Mouse (Mus musculus) spleen, adult 2 months (tissue): ENCODE data around the gene Pfkfb4. TPM values are rescaled to one million over a fixed set of nuclear protein-coding genes. Genes with fewer than 3 reads are reported as not detected.

Experiments used
- DNase-seq, 2 experiments: peaks; one replicate each; pipeline versions ENCODE4 v3.0.0 to v3.0.0-alpha.2; 2012 to 2021; ENCODE audit warnings: low spot score in 2 of 2, low read depth in 1 of 2
- H3K27ac ChIP-seq: fragments of 200-500 bp; 2 replicates; pipeline ENCODE4 v1.5.1; 2012; ENCODE audit warnings: low read length, inconsistent platforms; ENCODE audit not compliant: insufficient read depth
- H3K27me3 ChIP-seq: fragments of 200-500 bp; 2 replicates; pipeline ENCODE4 v1.6.1; 2012; ENCODE audit warnings: mild to moderate bottlenecking, moderate library complexity, low read length, inconsistent platforms; ENCODE audit not compliant: control insufficient read depth, insufficient read depth
- H3K36me3 ChIP-seq: fragments of 200-500 bp; 2 replicates; pipeline ENCODE4 v1.6.1; 2012; ENCODE audit warnings: mild to moderate bottlenecking, low read length, inconsistent platforms; ENCODE audit not compliant: control insufficient read depth, insufficient read depth
- H3K4me1 ChIP-seq: fragments of 200-500 bp; 2 replicates; pipeline ENCODE4 v1.6.1; 2011; ENCODE audit warnings: inconsistent platforms; ENCODE audit not compliant: control insufficient read depth, insufficient read depth, insufficient read length
- H3K4me3 ChIP-seq: fragments of 200-500 bp; 2 replicates; pipeline ENCODE4 v1.5.1; 2011; ENCODE audit warnings: mild to moderate bottlenecking, inconsistent platforms; ENCODE audit not compliant: insufficient read depth, insufficient read length; ENCODE audit errors: extremely low read depth
- CTCF ChIP-seq: fragments of 200-500 bp; IDR thresholded peaks from 2 replicates; pipeline ENCODE4 v1.5.1; 2011; ENCODE audit warnings: mild to moderate bottlenecking, inconsistent platforms; ENCODE audit not compliant: insufficient read depth, insufficient read length, insufficient replicate concordance; ENCODE audit errors: extremely low read depth
- POLR2A ChIP-seq: fragments of 200-500 bp; IDR thresholded peaks from 2 replicates; pipeline ENCODE4 v1.6.1; 2011; ENCODE audit warnings: low read depth, low read length, inconsistent platforms
- WGBS: fragments of 180-500 bp; shearing (Covaris S2); methylation state at CpG from one replicate; pipeline ENCODE4 v1.1.7; 2018; 5-methylcytosine and 5-hydroxymethylcytosine counted together
- polyA plus RNA-seq: library from polyadenylated mRNA; depleted of rRNA; stranded (reverse); fragments of >200 nt; gene quantifications from 2 replicates; pipeline ENCODE4 v1.2.3, GENCODE M21; 2012

Pfkfb4 gene
- polyA plus RNA-seq, 1 experiment: 22.6 TPM

- TF ChIP-seq CTCF (no peak), POLR2A (no peak)
- H3K4me3 ChIP-seq: no peak overlapping the region
- H3K36me3 ChIP-seq: no peaks in the 10 kb centered on the region; the same call in 1 of the 2 replicates
- H3K4me1 ChIP-seq: peaks cover 6% of the 10 kb centered on the region
- no peaks in the 10 kb centered on the region for H3K27me3 ChIP-seq
- WGBS: 37% methylated on average over 11 of the region's 11 CpGs
- H3K27ac ChIP-seq: no peak overlapping the region
- no peak for DNase-seq
These were observed 25.5 kb downstream of the Pfkfb4 start for GRCm38 (mm10) chr9:109016973-109017604.

- Histone ChIP-seq H3K27ac (peak overlapping the region; percentile 92), H3K4me3 (no peak overlapping the region), H3K4me1 (peaks cover 22% of the 10 kb centered on the region), H3K36me3 (no peaks in the 10 kb centered on the region; the same call in 1 of the 2 replicates), H3K27me3 (no peaks in the 10 kb centered on the region)
- DNase-seq: peak; percentile 46 to 51
- WGBS: 20% methylated on average over 4 of the region's 4 CpGs
- no peak for TF ChIP-seq CTCF
- no peak for TF ChIP-seq POLR2A
These were observed 29.9 kb downstream of the Pfkfb4 start for GRCm38 (mm10) chr9:109021428-109021827.

- Histone ChIP-seq H3K36me3 (no peaks in the 10 kb centered on the region; the same call in 1 of the 2 replicates), H3K4me1 (peaks cover 22% of the 10 kb centered on the region), H3K4me3 (no peak overlapping the region), H3K27me3 (no peaks in the 10 kb centered on the region), H3K27ac (peak overlapping the region; percentile 71)
- 56% methylated on average over 17 of the region's 17 CpGs for whole genome bisulfite sequencing
- TF ChIP-seq CTCF (no peak), POLR2A (no peak)
- DNase-seq: no peak
These were observed 31.5 kb downstream of the Pfkfb4 start for GRCm38 (mm10) chr9:109022866-109023685.

- 80% methylated on average over 8 of the region's 8 CpGs for WGBS
- no peak for TF ChIP-seq POLR2A
- TF ChIP-seq CTCF: no peak
- Histone ChIP-seq H3K36me3 (0 out of 2 replicates have a peak, but pooled peaks cover 2% of the 10 kb centered on the region), H3K27me3 (no peaks in the 10 kb centered on the region), H3K4me1 (peaks cover 15% of the 10 kb centered on the region; the same call in 1 of the 2 replicates), H3K4me3 (no peak overlapping the region), H3K27ac (no peak overlapping the region)
- DNase-seq: no peak
These were observed 35.9 kb downstream of the Pfkfb4 start for GRCm38 (mm10) chr9:109027521-109027920.

- no peak overlapping the region for H3K4me3 ChIP-seq
- H3K36me3 ChIP-seq: 0 out of 2 replicates have a peak, but pooled peaks cover 2% of the 10 kb centered on the region
- TF ChIP-seq CTCF: no peak
- no peak for TF ChIP-seq POLR2A
- DNase-seq: no peak
- WGBS: 96% methylated on average over 3 of the region's 3 CpGs
- peaks cover 7% of the 10 kb centered on the region; the same call in 1 of the 2 replicates for H3K4me1 ChIP-seq
- no peaks in the 10 kb centered on the region for H3K27me3 ChIP-seq
- no peak overlapping the region for H3K27ac ChIP-seq
These were observed 36.8 kb downstream of the Pfkfb4 start for GRCm38 (mm10) chr9:109028421-109028820.

- no peak overlapping the region for H3K4me3 ChIP-seq
- 0 out of 2 replicates have a peak, but pooled peaks cover 2% of the 10 kb centered on the region for H3K36me3 ChIP-seq
- TF ChIP-seq POLR2A (no peak), CTCF (no peak)
- H3K27ac ChIP-seq: no peak overlapping the region
- no peaks in the 10 kb centered on the region for H3K27me3 ChIP-seq
- no peak for DNase-seq
- WGBS: 68% methylated on average over 5 of the region's 5 CpGs
- peaks cover 4% of the 10 kb centered on the region; the same call in 1 of the 2 replicates for H3K4me1 ChIP-seq
These were observed 37.3 kb downstream of the Pfkfb4 start for GRCm38 (mm10) chr9:109028919-109029318.

GRCm38 (mm10) chr9:109030312-109030711 lies 38.7 kb downstream of the Pfkfb4 start:
- TF ChIP-seq POLR2A: no peak
- no peak for TF ChIP-seq CTCF
- 0 out of 2 replicates have a peak, but pooled peaks cover 2% of the 10 kb centered on the region for H3K36me3 ChIP-seq
- no peak for DNase-seq
- no peaks in the 10 kb centered on the region for H3K27me3 ChIP-seq
- peaks cover 4% of the 10 kb centered on the region; the same call in 1 of the 2 replicates for H3K4me1 ChIP-seq
- no peak overlapping the region for H3K27ac ChIP-seq
- WGBS: 88% methylated on average over 3 of the region's 3 CpGs
- H3K4me3 ChIP-seq: no peak overlapping the region
